8 mouse cellular contexts compared by ENCODE assay signal in the genomic region with DNA sequence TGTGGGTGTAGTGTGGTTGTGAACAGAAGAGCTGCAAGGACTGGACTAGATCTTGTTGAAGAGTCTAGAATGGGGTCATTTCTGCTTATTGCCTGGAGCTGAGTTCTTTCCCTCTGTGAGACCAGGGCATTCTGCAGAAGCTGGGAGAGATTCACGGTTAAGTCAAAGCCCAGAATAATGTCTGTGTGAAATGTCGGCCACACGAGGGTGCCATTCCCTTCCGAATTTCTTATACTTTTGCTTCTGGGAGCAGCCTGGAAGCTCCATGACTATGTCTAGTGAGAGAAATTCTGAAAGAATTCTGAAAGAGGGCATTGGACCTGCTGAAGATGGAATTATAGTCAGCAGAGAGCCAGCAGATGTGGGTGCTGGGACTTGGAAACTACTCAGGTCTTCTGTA. TPM values are rescaled to one million over a fixed set of nuclear protein-coding genes. Genes with fewer than 3 reads are reported as not detected.
A peak's percentile ranks its signal among the peaks of the same experiment; 100 is the strongest.
DNase-seq lines count a peak whose midpoint lies in the region; ATAC-seq lines count a peak whose summit lies in the region.

No protein-coding gene starts in this region.

- H3K9ac ChIP-seq in kidney, embryonic 14.5 days (ENCODE audit: low read depth, low read length) = no peak overlapping the region
- H3K9ac ChIP-seq in hindbrain, embryonic 16.5 days (ENCODE audit: low read depth, low read length) = no peak overlapping the region
- H3K9ac ChIP-seq in limb, embryonic 11.5 days (ENCODE audit: low read length) = no peak overlapping the region

- H3K27ac ChIP-seq in kidney, embryonic 14.5 days (ENCODE audit: low read depth, low read length) = no peak overlapping the region
- no peak overlapping the region for H3K27ac ChIP-seq in hindbrain, embryonic 16.5 days (ENCODE audit: low read depth, low read length)
- no peak overlapping the region for H3K27ac ChIP-seq in limb, embryonic 11.5 days (replicated peaks; ENCODE audit: low read depth, low read length)

- no peaks in the 10 kb centered on the region for H3K9me3 ChIP-seq in kidney, embryonic 14.5 days (ENCODE audit: control insufficient read depth, low read length)
- H3K9me3 ChIP-seq in hindbrain, embryonic 16.5 days (ENCODE audit: control insufficient read depth, low read length) = no peaks in the 10 kb centered on the region
- H3K9me3 ChIP-seq in limb, embryonic 11.5 days (ENCODE audit: control insufficient read depth, low read length) = no peaks in the 10 kb centered on the region

- H3K36me3 ChIP-seq in kidney, embryonic 14.5 days (ENCODE audit: control insufficient read depth, insufficient read depth, low read length) = no peaks in the 10 kb centered on the region
- no peaks in the 10 kb centered on the region for H3K36me3 ChIP-seq in hindbrain, embryonic 16.5 days (ENCODE audit: control insufficient read depth, insufficient read depth, low read length)
- H3K36me3 ChIP-seq in limb, embryonic 11.5 days (ENCODE audit: control insufficient read depth, insufficient read depth, low read length) = no peaks in the 10 kb centered on the region

- no peak for ATAC-seq in kidney, embryonic 14.5 days (ENCODE audit: low FRiP score, low TSS enrichment)
- peak; percentile 62; the same call in 1 of the 2 replicates for ATAC-seq in hindbrain, embryonic 16.5 days
- ATAC-seq in limb, embryonic 11.5 days (ENCODE audit: insufficient number of reproducible peaks, low FRiP score, low TSS enrichment, low read depth) = no peak

- H3K27me3 ChIP-seq in kidney, embryonic 14.5 days (ENCODE audit: control insufficient read depth, insufficient read depth, low read length) = no peaks in the 10 kb centered on the region; the same call in 1 of the 2 replicates
- H3K27me3 ChIP-seq in hindbrain, embryonic 16.5 days (replicated peaks; ENCODE audit: control insufficient read depth, insufficient read depth, low read length) = no peaks in the 10 kb centered on the region
- no peaks in the 10 kb centered on the region for H3K27me3 ChIP-seq in limb, embryonic 11.5 days (ENCODE audit: control insufficient read depth, insufficient read depth, low read length)

- H3K4me2 ChIP-seq in kidney, embryonic 14.5 days (replicated peaks; ENCODE audit: low read depth, low read length) = no peak overlapping the region
- H3K4me2 ChIP-seq in hindbrain, embryonic 16.5 days (ENCODE audit: low read length) = no peak overlapping the region
- H3K4me2 ChIP-seq in limb, embryonic 11.5 days (ENCODE audit: low read depth, severe bottlenecking) = no peak overlapping the region

- no peak overlapping the region for H3K4me3 ChIP-seq in kidney, embryonic 14.5 days (ENCODE audit: low read length)
- no peak overlapping the region for H3K4me3 ChIP-seq in hindbrain, embryonic 16.5 days (ENCODE audit: low read length)
- H3K4me3 ChIP-seq in limb, embryonic 11.5 days (ENCODE audit: low read depth, low read length) = no peak overlapping the region

- WGBS in kidney, embryonic 14.5 days = 12% methylated on average over 4 of the region's 4 CpGs
- 5% methylated on average over 4 of the region's 4 CpGs for WGBS in hindbrain, embryonic 16.5 days
- WGBS in limb, embryonic 11.5 days = 6% methylated on average over 4 of the region's 4 CpGs

- peak; percentile 34 for DNase-seq in kidney, adult 11 months
- peak; percentile 29 for DNase-seq in ZHBTc4 (ENCODE audit: low read depth, low spot score)
- DNase-seq in cerebellum, postnatal 4 days (ENCODE audit: low spot score in 2 of 2) = peak; percentile 63 to 74
- DNase-seq in limb, embryonic 11.5 days (ENCODE audit: low spot score) = peak; percentile 56
- DNase-seq in retina, postnatal 7 days (ENCODE audit: low read depth, low spot score) = peak; percentile 45
- no peak for DNase-seq in yolk sac, embryonic 10.5 days (ENCODE audit: low spot score)

- no peaks in the 10 kb centered on the region for H3K4me1 ChIP-seq in kidney, embryonic 14.5 days (ENCODE audit: control insufficient read depth, insufficient read depth, low read length)
- peaks cover 8% of the 10 kb centered on the region for H3K4me1 ChIP-seq in hindbrain, embryonic 16.5 days (ENCODE audit: control insufficient read depth, insufficient read depth, low read depth, low read length)
- no peaks in the 10 kb centered on the region for H3K4me1 ChIP-seq in limb, embryonic 11.5 days (ENCODE audit: control insufficient read depth, insufficient read depth, low read length)

RNA-seq across cellular contexts. Expression of a gene that starts 3.0 kb away (rescaled TPM):
- polyA plus RNA-seq in kidney, embryonic 14.5 days (2014; fragmentation: Nextera tagmentation; extraction: Ambion mirVana) = 0.73 and 1.0 TPM in 2 replicates
- 2.9 and 3.1 TPM in 2 replicates for polyA plus RNA-seq in hindbrain, embryonic 16.5 days (2015; fragmentation: Nextera tagmentation; extraction: Ambion mirVana)
- 0.45 and 0.54 TPM in 2 replicates for polyA plus RNA-seq in limb, embryonic 11.5 days (2014; fragmentation: Nextera tagmentation; extraction: Ambion mirVana)

RNA-seq across cellular contexts. Expression of a gene that starts 31.7 kb away (rescaled TPM):
- polyA plus RNA-seq in kidney, embryonic 14.5 days (2014; fragmentation: Nextera tagmentation; extraction: Ambion mirVana) = not detected in 2 replicates
- polyA plus RNA-seq in hindbrain, embryonic 16.5 days (2015; fragmentation: Nextera tagmentation; extraction: Ambion mirVana) = not detected in 2 replicates
- not detected in 2 replicates for polyA plus RNA-seq in limb, embryonic 11.5 days (2014; fragmentation: Nextera tagmentation; extraction: Ambion mirVana)

RNA-seq across cellular contexts. Expression of a gene that starts 49.1 kb away (rescaled TPM):
- 8.6 and 11.6 TPM in 2 replicates for polyA plus RNA-seq in kidney, embryonic 14.5 days (2014; fragmentation: Nextera tagmentation; extraction: Ambion mirVana)
- polyA plus RNA-seq in hindbrain, embryonic 16.5 days (2015; fragmentation: Nextera tagmentation; extraction: Ambion mirVana) = 41.7 and 43.5 TPM in 2 replicates
- polyA plus RNA-seq in limb, embryonic 11.5 days (2014; fragmentation: Nextera tagmentation; extraction: Ambion mirVana) = 7.9 and 9.5 TPM in 2 replicates

RNA-seq across cellular contexts. Expression of a gene that starts 49.6 kb away (rescaled TPM):
- polyA plus RNA-seq in kidney, embryonic 14.5 days (2014; fragmentation: Nextera tagmentation; extraction: Ambion mirVana) = 0.42 and 0.96 TPM in 2 replicates
- 3.5 and 3.8 TPM in 2 replicates for polyA plus RNA-seq in hindbrain, embryonic 16.5 days (2015; fragmentation: Nextera tagmentation; extraction: Ambion mirVana)
- polyA plus RNA-seq in limb, embryonic 11.5 days (2014; fragmentation: Nextera tagmentation; extraction: Ambion mirVana) = 0.17 and 0.21 TPM in 2 replicates
